Mouse (Mus musculus) midbrain, embryonic 16.5 days (tissue): Measurements from ENCODE around the gene Ereg. TPM values are rescaled to one million over a fixed set of nuclear protein-coding genes. Genes with fewer than 3 reads are reported as not detected.

Experiments
- ATAC-seq: fragments of 200-750 bp; cut with Nextera tagmentation; 2 replicates; pipeline ENCODE4 v1.8.0; 2017; ENCODE audit warnings: moderate TSS enrichment
- H3K27ac ChIP-seq: fragments of 300-500 bp; sonication (generic); 2 replicates; pipeline ENCODE4 v1.5.1; 2014; ENCODE audit warnings: mild to moderate bottlenecking, low read length, mixed read lengths
- H3K27me3 ChIP-seq: fragments of 300-500 bp; sonication (generic); 2 replicates; pipeline ENCODE4 v1.6.1; 2014; ENCODE audit warnings: low read depth, low read length, mixed read lengths; ENCODE audit not compliant: control insufficient read depth, insufficient read depth
- H3K36me3 ChIP-seq: fragments of 300-500 bp; sonication (generic); 2 replicates; pipeline ENCODE4 v1.6.1; 2014; ENCODE audit warnings: mild to moderate bottlenecking, low read length, moderate library complexity, mixed read lengths; ENCODE audit not compliant: control insufficient read depth, insufficient read depth
- H3K4me1 ChIP-seq: fragments of 300-500 bp; sonication (generic); 2 replicates; pipeline ENCODE4 v1.6.1; 2014; ENCODE audit warnings: mild to moderate bottlenecking, low read length, mixed read lengths; ENCODE audit not compliant: control insufficient read depth, insufficient read depth
- H3K4me2 ChIP-seq: fragments of 300-500 bp; sonication (generic); 2 replicates; pipeline ENCODE4 v1.6.1; 2014; ENCODE audit warnings: mild to moderate bottlenecking, low read length, mixed read lengths
- H3K4me3 ChIP-seq: fragments of 300-500 bp; sonication (generic); 2 replicates; pipeline ENCODE4 v1.5.1; 2014; ENCODE audit warnings: low read depth, mild to moderate bottlenecking, low read length, moderate library complexity, mixed read lengths
- H3K9ac ChIP-seq: fragments of 300-500 bp; sonication (generic); 2 replicates; pipeline ENCODE4 v1.6.1; 2014; ENCODE audit warnings: low read depth, low read length, mixed read lengths
- H3K9me3 ChIP-seq: fragments of 300-500 bp; sonication (generic); replicated peaks from 2 replicates; pipeline ENCODE4 v1.6.1; 2014; ENCODE audit warnings: mild to moderate bottlenecking, low read length, mixed read lengths; ENCODE audit not compliant: control insufficient read depth, poor library complexity, severe bottlenecking
- WGBS: fragments of 180-500 bp; shearing (Covaris S2); extraction: QIAGEN DNeasy Blood & Tissue Kit; methylation state at CpG from one replicate; pipeline ENCODE4 v1.1.7; 2014; 5-methylcytosine and 5-hydroxymethylcytosine counted together
- polyA plus RNA-seq: library from polyadenylated mRNA; unstranded; fragments of >200 nt; fragmentation: Nextera tagmentation; extraction: Ambion mirVana; gene quantifications from 2 replicates; pipeline ENCODE4 v1.2.1, GENCODE M21; 2015

The Ereg gene
- polyA plus RNA-seq, 1 experiment from 2014 or later = not detected

- H3K27me3 ChIP-seq = no peaks in the 10 kb centered on the region
- no peak overlapping the region for H3K4me2 ChIP-seq
- no peak overlapping the region for H3K27ac ChIP-seq
- WGBS = 96% methylated on average over 10 of the region's 10 CpGs
- H3K4me3 ChIP-seq = no peak overlapping the region
- no peak overlapping the region for H3K9ac ChIP-seq
- H3K4me1 ChIP-seq = no peaks in the 10 kb centered on the region
- ATAC-seq = no peak
- no peaks in the 10 kb centered on the region for H3K9me3 ChIP-seq
- H3K36me3 ChIP-seq = no peaks in the 10 kb centered on the region
Observed at GRCm38 (mm10) chr5:91097911-91098614, 23.6 kb downstream of the Ereg start.

GRCm38 (mm10) chr5:91101742-91102141 lies 27.3 kb downstream of the Ereg start:
- Histone ChIP-seq H3K36me3 (no peaks in the 10 kb centered on the region), H3K4me3 (no peak overlapping the region), H3K9me3 (no peaks in the 10 kb centered on the region), H3K27ac (no peak overlapping the region), H3K9ac (no peak overlapping the region), H3K4me2 (no peak overlapping the region), H3K4me1 (no peaks in the 10 kb centered on the region), H3K27me3 (no peaks in the 10 kb centered on the region)
- WGBS = 96% methylated on average over 5 of the region's 5 CpGs
- ATAC-seq = no peak

GRCm38 (mm10) chr5:91103943-91104665 lies 29.7 kb downstream of the Ereg start:
- Histone ChIP-seq H3K36me3 (no peaks in the 10 kb centered on the region), H3K4me3 (no peak overlapping the region), H3K9ac (no peak overlapping the region), H3K9me3 (no peaks in the 10 kb centered on the region), H3K27me3 (no peaks in the 10 kb centered on the region), H3K27ac (no peak overlapping the region), H3K4me1 (no peaks in the 10 kb centered on the region), H3K4me2 (no peak overlapping the region)
- ATAC-seq = no peak
- WGBS = 78% methylated on average over 7 of the region's 7 CpGs

- Histone ChIP-seq H3K4me2 (no peak overlapping the region), H3K4me3 (no peak overlapping the region), H3K4me1 (no peaks in the 10 kb centered on the region), H3K36me3 (no peaks in the 10 kb centered on the region), H3K27me3 (no peaks in the 10 kb centered on the region), H3K27ac (no peak overlapping the region), H3K9me3 (no peaks in the 10 kb centered on the region), H3K9ac (no peak overlapping the region)
- no peak for ATAC-seq
- 66% methylated on average over 5 of the region's 5 CpGs for WGBS
Observed at GRCm38 (mm10) chr5:91106248-91106647, 31.8 kb downstream of the Ereg start.

GRCm38 (mm10) chr5:91110023-91110670 lies 35.7 kb downstream of the Ereg start:
- H3K27me3 ChIP-seq = no peaks in the 10 kb centered on the region
- no peaks in the 10 kb centered on the region for H3K4me1 ChIP-seq
- no peaks in the 10 kb centered on the region for H3K36me3 ChIP-seq
- H3K9ac ChIP-seq = no peak overlapping the region
- WGBS = 89% methylated on average over 6 of the region's 6 CpGs
- H3K4me2 ChIP-seq = no peak overlapping the region
- H3K27ac ChIP-seq = no peak overlapping the region
- no peaks in the 10 kb centered on the region for H3K9me3 ChIP-seq
- ATAC-seq = no peak
- no peak overlapping the region for H3K4me3 ChIP-seq

- Histone ChIP-seq H3K27ac (no peak overlapping the region), H3K36me3 (no peaks in the 10 kb centered on the region), H3K9me3 (no peaks in the 10 kb centered on the region), H3K4me1 (no peaks in the 10 kb centered on the region), H3K4me3 (no peak overlapping the region), H3K9ac (no peak overlapping the region), H3K4me2 (no peak overlapping the region), H3K27me3 (no peaks in the 10 kb centered on the region)
- WGBS = 84% methylated on average over 8 of the region's 8 CpGs
- no peak for ATAC-seq
Observed at GRCm38 (mm10) chr5:91111019-91111418, 36.6 kb downstream of the Ereg start.

- no peaks in the 10 kb centered on the region for H3K9me3 ChIP-seq
- ATAC-seq = no peak
- no peaks in the 10 kb centered on the region for H3K36me3 ChIP-seq
- no peaks in the 10 kb centered on the region for H3K27me3 ChIP-seq
- 88% methylated on average over 2 of the region's 2 CpGs for WGBS
- H3K4me2 ChIP-seq = no peak overlapping the region
- H3K4me3 ChIP-seq = no peak overlapping the region
- no peak overlapping the region for H3K27ac ChIP-seq
- H3K9ac ChIP-seq = no peak overlapping the region
- H3K4me1 ChIP-seq = no peaks in the 10 kb centered on the region
Observed at GRCm38 (mm10) chr5:91113967-91114366, 39.5 kb downstream of the Ereg start.

GRCm38 (mm10) chr5:91114574-91114973 lies 40.2 kb downstream of the Ereg start:
- ATAC-seq = no peak
- no peak overlapping the region for H3K4me2 ChIP-seq
- WGBS = 77% methylated on average over 1 of the region's 1 CpGs
- H3K36me3 ChIP-seq = no peaks in the 10 kb centered on the region
- H3K4me1 ChIP-seq = no peaks in the 10 kb centered on the region
- no peaks in the 10 kb centered on the region for H3K27me3 ChIP-seq
- H3K9me3 ChIP-seq = no peaks in the 10 kb centered on the region
- H3K9ac ChIP-seq = no peak overlapping the region
- H3K27ac ChIP-seq = no peak overlapping the region
- no peak overlapping the region for H3K4me3 ChIP-seq

- no peak overlapping the region for H3K9ac ChIP-seq
- no peaks in the 10 kb centered on the region for H3K9me3 ChIP-seq
- no peaks in the 10 kb centered on the region for H3K36me3 ChIP-seq
- H3K4me1 ChIP-seq = no peaks in the 10 kb centered on the region
- H3K4me3 ChIP-seq = no peak overlapping the region
- ATAC-seq = no peak
- no peaks in the 10 kb centered on the region for H3K27me3 ChIP-seq
- no peak overlapping the region for H3K27ac ChIP-seq
- H3K4me2 ChIP-seq = no peak overlapping the region
Observed at GRCm38 (mm10) chr5:91118618-91119017, 44.2 kb downstream of the Ereg start.
